Mouse (Mus musculus): ENCODE measurements around the gene Krt39.

GRCm38 (mm10) chr11:99492733-99493573 lies 28.2 kb downstream of the Krt39 start, which contains the start of gene Krt23:
- TF ChIP-seq ZNF384 (IDR thresholded peaks at IDR 0.05; ENCODE audit: low read depth, low read length) (no peak), MAFK (IDR thresholded peaks at IDR 0.05; ENCODE audit: insufficient read depth, low read depth, low read length) (no peak)

Data from ES-E14 (cell line).